Mouse (Mus musculus) kidney, adult 10 weeks (tissue): ENCODE results near the gene Ptger3. TPM values are rescaled to one million over a fixed set of nuclear protein-coding genes. Genes with fewer than 3 reads are reported as not detected.

Experiments
- polyA plus RNA-seq: library from polyadenylated mRNA; stranded (reverse); fragments of 350-450 nt; fragmentation: Illumina TruSeq; extraction: RNeasy Lipid Tissue Mini Kit (QIAGEN cat#74804); gene quantifications from one replicate; pipeline ENCODE4 v1.2.3, GENCODE M21; 2014; ENCODE audit warnings: low read depth, low replicate concordance

Ptger3 gene
- 205 TPM for polyA plus RNA-seq

DNA sequence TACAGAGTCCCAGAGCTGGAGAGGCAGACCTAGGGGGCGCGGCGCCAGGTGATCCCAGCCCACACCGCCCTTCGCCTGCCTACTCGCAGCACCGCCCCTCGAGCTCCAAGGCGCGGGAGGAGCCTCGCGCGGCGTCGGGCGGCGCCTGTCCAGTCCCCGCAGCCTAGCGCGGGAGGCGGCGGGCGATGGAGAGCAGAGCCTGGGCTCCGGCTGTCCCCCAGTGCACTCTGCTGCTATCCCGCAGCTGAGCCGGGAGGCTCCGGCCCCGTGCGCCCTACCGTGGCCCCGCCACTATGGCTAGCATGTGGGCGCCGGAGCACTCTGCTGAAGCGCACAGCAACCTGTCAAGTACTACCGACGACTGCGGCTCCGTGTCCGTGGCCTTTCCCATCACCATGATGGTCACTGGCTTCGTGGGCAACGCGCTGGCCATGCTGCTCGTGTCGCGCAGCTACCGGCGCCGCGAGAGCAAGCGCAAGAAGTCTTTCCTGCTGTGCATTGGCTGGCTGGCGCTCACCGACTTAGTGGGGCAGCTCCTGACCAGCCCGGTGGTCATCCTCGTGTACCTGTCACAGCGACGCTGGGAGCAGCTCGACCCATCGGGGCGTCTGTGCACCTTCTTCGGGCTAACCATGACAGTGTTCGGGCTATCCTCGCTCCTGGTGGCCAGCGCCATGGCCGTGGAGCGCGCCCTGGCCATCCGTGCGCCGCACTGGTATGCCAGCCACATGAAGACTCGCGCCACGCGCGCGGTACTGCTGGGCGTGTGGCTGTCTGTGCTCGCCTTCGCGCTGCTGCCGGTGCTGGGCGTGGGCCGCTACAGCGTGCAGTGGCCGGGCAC, at the start of gene Ptger3:
TSS of gene Ptger3 (plus strand) at position 168 of the 841 bp plus-strand sequence.

DNA sequence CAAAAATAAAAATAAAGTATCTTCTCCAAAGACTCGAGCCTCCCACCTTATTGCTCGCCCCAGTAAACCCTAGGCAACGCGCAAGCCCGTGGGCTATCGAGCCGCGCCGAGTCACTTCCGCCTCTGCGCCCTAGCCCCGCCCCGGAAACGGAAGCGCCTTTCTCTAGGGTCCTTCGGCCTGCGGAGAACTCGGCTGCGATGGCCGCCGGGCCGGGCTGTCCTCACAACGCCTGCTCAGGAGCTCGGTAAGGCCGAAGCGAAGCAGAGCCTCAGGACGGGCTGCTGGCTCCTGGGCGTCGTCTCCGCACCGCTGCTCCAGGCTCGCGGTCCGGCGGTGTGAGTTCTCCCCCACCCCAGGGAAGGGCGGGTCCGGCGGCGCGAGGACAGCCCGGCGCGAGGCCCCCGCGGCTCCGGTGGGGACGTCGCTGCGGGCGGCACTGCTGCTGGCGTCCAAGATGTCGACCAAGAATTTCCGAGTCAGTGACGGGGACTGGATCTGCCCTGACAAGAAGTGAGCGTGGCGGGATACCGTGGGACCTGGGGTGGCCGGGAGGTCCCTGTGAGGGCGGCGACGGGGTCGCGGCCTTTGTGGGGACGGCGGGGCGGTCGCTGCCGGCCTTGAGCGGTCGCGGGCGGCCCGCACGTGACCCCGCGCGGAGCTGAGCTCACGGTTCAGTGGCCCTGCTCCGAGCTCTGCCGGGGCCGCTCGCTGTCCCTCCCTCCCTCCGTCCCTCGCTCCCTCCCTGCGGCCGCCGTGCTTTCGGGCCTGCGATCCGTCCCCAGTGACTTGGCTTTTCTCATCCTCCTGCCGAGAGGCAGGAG, 32.5 kb upstream of the Ptger3 start, which contains the start of gene Zranb2:
TSS of gene Zranb2 (plus strand) at position 197 of the 822 bp plus-strand sequence.

Other genes starting within 250 kb of the Ptger3 start
- gene Zranb2, start 32.7 kb upstream of the Ptger3 start, polyA plus RNA-seq: 218 TPM